Mouse (Mus musculus) natural killer cell, adult 2 months (primary cell): Measurements from ENCODE around the gene Zfp982.
"Not testable (repeated sequence)": the region's sequence is repeated elsewhere in the genome, so short reads cannot be mapped to it uniquely, and the experiment has no call there.

Experiments used
- DNase-seq, 2 experiments: peaks; one replicate each; pipeline ENCODE4 v3.0.0; 2022; ENCODE audit warnings: low spot score in 2 of 2

Gene Zfp982

GRCm38 (mm10) chr4:147492117-147492516 is at the start of gene Zfp982:
Zfp982 (plus strand) TSS chr4:147492417.
- not testable (repeated sequence) for DNase-seq

- not testable (repeated sequence) for DNase-seq
Measured at GRCm38 (mm10) chr4:147442649-147443553, 49.3 kb upstream of the Zfp982 start.

- DNase-seq = not testable (repeated sequence)
Measured at GRCm38 (mm10) chr4:147443554-147443927, 48.7 kb upstream of the Zfp982 start.

GRCm38 (mm10) chr4:147445371-147445770 is 46.8 kb upstream of the Zfp982 start:
- not testable (repeated sequence) for DNase-seq

GRCm38 (mm10) chr4:147448358-147448757 is 43.9 kb upstream of the Zfp982 start:
- no peak for DNase-seq

- no peak for DNase-seq
Measured at GRCm38 (mm10) chr4:147449099-147449581, 43.1 kb upstream of the Zfp982 start.

GRCm38 (mm10) chr4:147449986-147450385 is 42.2 kb upstream of the Zfp982 start:
- DNase-seq = not testable (repeated sequence)

GRCm38 (mm10) chr4:147467207-147467606 is 25.0 kb upstream of the Zfp982 start:
- DNase-seq = not testable (repeated sequence)

- DNase-seq = not testable (repeated sequence)
Measured at GRCm38 (mm10) chr4:147498772-147499613, 6.8 kb downstream of the Zfp982 start.

- DNase-seq = no peak
Measured at GRCm38 (mm10) chr4:147509174-147509573, 17.0 kb downstream of the Zfp982 start.

- DNase-seq = no peak
Measured at GRCm38 (mm10) chr4:147518981-147519380, 26.8 kb downstream of the Zfp982 start.

- no peak for DNase-seq
Measured at GRCm38 (mm10) chr4:147520100-147520499, 27.9 kb downstream of the Zfp982 start.

- DNase-seq = no peak
Measured at GRCm38 (mm10) chr4:147525125-147525524, 32.9 kb downstream of the Zfp982 start.

- DNase-seq = no peak
Measured at GRCm38 (mm10) chr4:147530366-147530765, 38.1 kb downstream of the Zfp982 start.

GRCm38 (mm10) chr4:147535916-147536315 is 43.7 kb downstream of the Zfp982 start:
- not testable (repeated sequence) for DNase-seq

- DNase-seq = no peak
Measured at GRCm38 (mm10) chr4:147537702-147538101, 45.5 kb downstream of the Zfp982 start.

- DNase-seq = not testable (repeated sequence)
Measured at GRCm38 (mm10) chr4:147539918-147540317, 47.7 kb downstream of the Zfp982 start, which contains the start of gene Gm16503. Gm16503 (plus strand) TSS chr4:147540218.

GRCm38 (mm10) chr4:147541105-147541504 is 48.9 kb downstream of the Zfp982 start:
- no peak for DNase-seq

- not testable (repeated sequence) for DNase-seq
Measured at GRCm38 (mm10) chr4:147553071-147553470, 60.9 kb downstream of the Zfp982 start, which contains the start of gene Zfp985. Zfp985 (plus strand) TSS chr4:147553277.

- not testable (repeated sequence) for DNase-seq
Measured at GRCm38 (mm10) chr4:147554361-147554760, 62.1 kb downstream of the Zfp982 start.

- not testable (repeated sequence) for DNase-seq
Measured at GRCm38 (mm10) chr4:147556921-147557320, 64.7 kb downstream of the Zfp982 start.

GRCm38 (mm10) chr4:147558011-147558410 is 65.8 kb downstream of the Zfp982 start:
- DNase-seq = not testable (repeated sequence)
